Mouse (Mus musculus): ENCODE results near the gene Rbl2. TPM values are rescaled to one million over a fixed set of nuclear protein-coding genes. Genes with fewer than 3 reads are reported as not detected.
A peak's percentile ranks its signal among the peaks of the same experiment; 100 is the strongest.

Gene Rbl2
- total RNA-seq, 1 experiment from 2014 or later: 154 TPM

DNA sequence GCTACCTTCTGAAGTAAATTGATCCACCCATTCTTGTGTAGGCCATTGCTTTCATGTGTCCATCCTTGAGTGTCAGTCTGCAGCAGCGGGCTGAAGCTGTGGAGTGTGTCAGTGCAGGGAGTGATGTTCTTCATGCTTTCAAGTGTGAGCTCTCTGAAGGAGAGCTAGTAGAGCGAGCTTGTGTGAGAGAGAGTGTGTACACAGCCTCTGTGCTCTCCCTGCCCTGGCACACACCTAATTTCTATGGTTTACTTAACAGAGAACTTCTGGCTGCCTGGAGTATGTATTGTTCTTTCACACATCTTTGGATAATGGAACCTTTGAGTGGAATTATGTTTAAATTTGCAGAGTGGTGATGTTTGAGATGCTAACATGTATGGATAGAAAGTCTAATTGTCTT is 19.7 kb downstream of the Rbl2 start:
- ATAC-seq (ENCODE audit: extremely low read depth, insufficient number of reproducible peaks, low FRiP score, poor library complexity, severe bottlenecking): no peak

DNA sequence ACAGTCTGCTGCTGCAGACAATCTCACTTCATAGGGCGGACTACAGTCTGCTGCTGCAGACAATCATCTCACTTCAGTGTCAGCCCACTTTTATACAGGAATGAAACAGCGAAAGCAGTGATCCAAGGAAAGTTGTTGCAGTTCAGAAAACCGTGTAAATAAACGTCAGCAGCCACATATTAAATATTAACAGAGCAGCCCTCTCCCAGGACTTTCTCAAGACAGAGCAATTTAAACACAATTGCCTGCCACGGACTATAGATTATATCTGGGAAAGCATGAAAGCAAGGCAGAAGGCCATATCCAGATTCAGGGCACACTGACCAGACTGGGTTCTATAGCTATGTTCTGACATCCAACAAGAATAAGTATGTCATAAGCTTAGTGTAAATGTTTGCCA is 24.3 kb downstream of the Rbl2 start:
- no peak for ATAC-seq (ENCODE audit: extremely low read depth, insufficient number of reproducible peaks, low FRiP score, poor library complexity, severe bottlenecking)

DNA sequence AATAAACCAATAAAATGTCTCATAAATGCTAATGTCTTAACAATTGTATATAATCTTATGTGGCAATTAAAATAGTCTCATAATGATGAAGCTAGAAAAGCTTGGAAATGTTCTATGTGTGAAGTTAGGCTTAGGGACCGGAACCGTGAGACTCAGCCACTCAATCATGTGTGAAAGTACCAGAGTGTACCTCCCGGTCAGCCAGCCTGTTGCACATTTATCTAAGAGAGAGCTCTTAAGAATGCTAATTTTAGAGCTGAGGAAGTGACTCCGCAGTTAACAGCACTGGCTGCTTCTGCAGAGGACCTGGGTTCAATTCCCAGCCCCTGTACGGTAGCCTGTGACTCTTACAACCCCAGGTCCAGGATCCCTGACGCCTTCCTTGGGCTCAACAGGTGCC is 28.2 kb downstream of the Rbl2 start:
- no peak for ATAC-seq (ENCODE audit: extremely low read depth, insufficient number of reproducible peaks, low FRiP score, poor library complexity, severe bottlenecking)

DNA sequence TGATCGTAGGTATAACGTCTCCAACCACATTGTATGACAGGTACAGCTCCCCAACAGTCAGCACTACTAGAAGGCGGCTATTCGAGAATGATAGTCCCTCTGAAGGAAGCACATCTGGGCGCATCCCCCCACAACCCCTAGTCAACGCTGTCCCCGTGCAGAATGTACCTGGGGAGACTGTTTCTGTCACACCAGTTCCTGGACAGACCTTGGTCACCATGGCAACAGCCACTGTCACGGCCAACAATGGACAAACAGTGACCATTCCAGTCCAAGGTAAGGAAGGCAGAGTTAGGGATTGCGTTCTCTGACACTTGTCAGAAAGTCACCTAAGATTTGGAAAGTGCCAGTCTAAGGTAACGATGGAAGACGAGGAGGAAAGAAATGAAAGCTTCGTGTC is 36.4 kb downstream of the Rbl2 start:
- ATAC-seq (ENCODE audit: extremely low read depth, insufficient number of reproducible peaks, low FRiP score, poor library complexity, severe bottlenecking): no peak

DNA sequence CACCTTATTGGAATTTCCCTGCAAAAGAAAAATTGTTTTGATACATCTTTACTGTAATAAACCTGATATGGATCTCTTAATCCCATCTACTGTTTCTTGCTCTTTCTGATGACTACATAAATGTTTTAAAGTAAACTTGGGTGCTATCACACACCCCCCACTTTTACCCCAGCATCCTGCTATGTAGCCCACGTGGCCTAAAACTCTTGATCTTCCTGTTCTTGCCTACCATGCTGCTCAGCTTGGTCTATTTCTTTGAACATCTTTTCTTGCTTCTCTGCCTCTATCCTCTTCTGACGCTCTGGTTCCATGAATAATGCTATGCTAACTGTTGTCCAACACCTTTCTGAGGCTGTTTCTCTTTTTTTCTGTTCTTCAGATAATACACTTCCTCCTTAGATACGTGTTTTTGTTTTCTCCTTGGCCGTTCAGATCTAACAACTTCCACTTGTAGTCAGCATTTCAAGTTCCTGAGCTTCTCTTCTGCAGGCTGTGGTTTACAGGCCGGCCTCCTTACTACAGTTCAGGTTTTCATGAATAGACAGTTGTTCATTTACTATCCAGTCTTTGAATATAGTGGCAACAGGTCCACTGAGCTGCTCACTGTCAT is 42.1 kb downstream of the Rbl2 start:
- no peak for ATAC-seq (ENCODE audit: extremely low read depth, insufficient number of reproducible peaks, low FRiP score, poor library complexity, severe bottlenecking)

DNA sequence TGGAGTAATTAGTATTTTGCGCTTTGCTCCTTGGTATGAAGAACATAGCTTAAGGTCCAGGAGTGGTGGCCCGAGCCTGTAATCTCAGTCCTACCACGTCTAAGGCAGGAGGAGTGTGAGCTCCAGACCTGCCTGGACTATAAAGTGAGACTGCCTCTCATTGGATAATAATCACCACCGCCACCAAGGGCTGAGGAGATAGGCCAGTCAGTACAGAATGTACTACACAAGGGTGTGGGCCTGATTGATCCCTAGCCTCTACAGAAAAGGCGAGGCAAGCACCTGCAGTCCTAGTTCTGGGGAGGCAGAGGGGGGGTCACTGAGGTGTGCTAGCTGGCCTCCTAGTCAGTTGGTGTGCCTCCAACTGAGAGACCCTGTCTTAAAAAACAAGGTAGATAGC is 44.6 kb downstream of the Rbl2 start:
- no peak for ATAC-seq (ENCODE audit: extremely low read depth, insufficient number of reproducible peaks, low FRiP score, poor library complexity, severe bottlenecking)

DNA sequence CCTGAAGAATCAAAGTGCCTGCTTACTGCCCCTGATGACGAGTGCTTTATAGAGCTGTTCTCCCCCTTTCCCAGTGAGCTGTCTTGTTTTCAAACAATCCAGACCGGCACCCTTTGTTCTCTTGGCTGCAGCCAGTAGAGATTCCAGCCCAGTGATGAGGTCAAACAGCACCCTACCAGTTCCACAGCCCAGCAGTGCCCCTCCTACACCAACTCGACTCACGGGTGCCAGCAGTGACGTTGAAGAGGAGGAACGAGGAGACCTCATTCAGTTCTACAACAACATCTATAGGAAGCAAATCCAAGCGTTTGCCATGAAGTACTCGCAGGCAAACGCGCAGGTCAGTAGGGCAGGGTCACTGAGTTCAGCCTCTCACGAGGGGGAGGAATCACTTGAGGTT is 45.1 kb downstream of the Rbl2 start:
- no peak for ATAC-seq (ENCODE audit: extremely low read depth, insufficient number of reproducible peaks, low FRiP score, poor library complexity, severe bottlenecking)

DNA sequence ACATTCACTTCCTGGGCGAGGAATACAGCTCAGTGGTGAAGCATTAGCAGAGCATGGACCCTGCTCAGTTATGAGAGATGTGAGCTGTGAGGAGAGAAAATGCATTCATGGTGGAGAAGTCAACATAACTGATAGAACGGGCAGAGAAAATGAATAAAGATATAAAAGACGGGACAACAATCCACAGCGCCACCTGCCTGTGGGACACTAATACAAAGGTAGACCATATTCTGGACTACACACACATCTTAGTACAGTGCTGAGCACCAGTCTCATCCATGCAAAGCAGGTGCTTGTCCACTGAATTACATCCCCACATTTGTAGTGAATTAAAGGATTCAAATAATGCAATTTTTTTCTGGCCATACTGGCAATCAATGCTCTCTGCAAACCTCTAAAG is 47.7 kb downstream of the Rbl2 start:
- ATAC-seq (ENCODE audit: extremely low read depth, insufficient number of reproducible peaks, low FRiP score, poor library complexity, severe bottlenecking): no peak

DNA sequence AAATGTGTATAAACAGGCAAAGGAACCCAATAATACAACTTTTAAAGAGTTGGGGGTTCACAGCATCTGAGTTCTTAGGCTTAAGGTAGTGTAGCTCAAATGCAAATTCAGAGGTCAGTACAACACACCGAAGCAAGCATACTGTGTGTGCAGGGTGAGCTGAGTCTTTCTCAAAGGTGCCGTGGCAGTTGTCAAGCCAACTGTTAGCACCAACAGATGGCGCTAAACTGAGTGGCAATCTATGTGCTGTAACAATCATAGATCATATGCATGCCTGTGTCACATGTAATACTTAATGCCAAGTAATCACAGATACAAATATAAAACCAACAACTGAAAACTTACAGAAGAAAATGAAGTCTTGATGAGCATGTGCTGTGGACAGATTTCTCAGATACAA is 48.3 kb downstream of the Rbl2 start:
- no peak for ATAC-seq (ENCODE audit: extremely low read depth, insufficient number of reproducible peaks, low FRiP score, poor library complexity, severe bottlenecking)

DNA sequence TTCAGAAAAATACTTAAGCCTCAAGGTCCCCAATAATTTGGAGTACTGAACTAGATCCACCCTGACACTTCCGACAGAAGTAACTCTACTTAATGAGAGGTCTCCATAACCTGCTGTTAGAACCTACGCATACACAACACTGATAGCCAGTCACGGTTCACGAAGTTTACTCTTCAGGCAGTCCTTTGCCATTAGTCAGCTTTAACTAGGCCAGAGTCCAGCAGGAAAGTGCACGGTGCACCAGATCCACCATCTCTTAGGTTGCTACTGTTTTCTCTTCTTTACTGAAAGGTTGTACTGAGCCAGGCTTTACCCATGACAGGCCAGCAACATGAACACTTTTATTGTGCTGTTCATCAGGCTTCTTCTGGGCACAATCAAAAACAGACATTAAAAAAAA is 54.5 kb downstream of the Rbl2 start:
- no peak for ATAC-seq (ENCODE audit: extremely low read depth, insufficient number of reproducible peaks, low FRiP score, poor library complexity, severe bottlenecking)

- no peak for ATAC-seq (ENCODE audit: extremely low read depth, insufficient number of reproducible peaks, low FRiP score, poor library complexity, severe bottlenecking)
Measured at GRCm38 (mm10) chr8:91126786-91127185, 56.9 kb downstream of the Rbl2 start.

- no peak for ATAC-seq (ENCODE audit: extremely low read depth, insufficient number of reproducible peaks, low FRiP score, poor library complexity, severe bottlenecking)
Measured at GRCm38 (mm10) chr8:91132731-91133130, 62.9 kb downstream of the Rbl2 start.

DNA sequence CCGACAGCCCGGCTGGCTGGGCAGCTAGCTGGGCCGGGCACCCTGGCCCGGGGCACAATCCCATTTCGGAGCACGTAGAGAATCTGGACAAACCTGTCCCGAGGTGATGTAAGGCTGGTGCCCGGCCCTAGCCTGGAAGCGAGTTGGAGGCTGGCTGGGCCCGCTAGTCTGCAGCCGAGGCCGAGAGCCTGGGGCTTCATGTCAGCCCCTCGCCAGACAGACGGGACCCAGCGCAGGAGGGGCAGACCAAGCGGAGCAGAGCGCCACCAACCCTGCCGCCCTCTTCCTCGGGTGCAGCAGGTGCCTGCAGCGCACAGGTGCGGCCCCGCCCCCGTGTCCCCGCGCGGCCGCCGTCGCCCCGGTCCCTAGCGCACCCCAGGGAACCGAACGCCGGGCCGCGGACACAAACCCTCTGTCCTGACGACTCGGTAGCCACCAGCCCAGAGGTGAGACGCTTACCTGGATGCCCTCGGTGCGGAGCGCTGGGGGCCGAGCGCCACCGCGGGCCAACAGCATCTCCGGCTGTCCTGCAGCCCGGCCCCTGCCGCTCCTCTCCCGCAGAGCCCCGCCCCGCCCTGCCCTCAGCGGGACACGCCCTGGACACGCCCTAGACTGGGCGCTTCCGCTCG is 63.7 kb downstream of the Rbl2 start:
- ATAC-seq (ENCODE audit: extremely low read depth, insufficient number of reproducible peaks, low FRiP score, poor library complexity, severe bottlenecking): no peak; the same call in 1 of the 2 replicates

DNA sequence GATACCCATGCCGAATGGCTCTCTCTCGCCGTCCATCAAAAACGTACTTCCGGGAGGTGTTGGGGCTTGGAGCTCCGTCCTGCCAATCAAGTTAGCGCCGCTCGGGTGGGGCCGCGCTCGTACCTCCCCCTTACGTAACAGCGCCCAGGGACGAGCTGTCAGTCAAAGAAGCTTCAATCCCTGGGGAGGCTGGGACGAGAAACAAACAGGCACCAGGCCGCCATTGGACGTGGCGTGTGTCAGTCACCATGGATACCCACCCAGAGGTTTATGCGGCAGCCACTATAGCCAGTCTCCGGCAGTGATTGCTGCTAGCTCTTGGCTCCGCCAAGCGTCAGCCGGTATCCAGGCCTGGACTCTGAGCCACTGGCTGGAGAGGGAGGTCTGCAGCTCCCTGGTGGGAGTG is 64.2 kb downstream of the Rbl2 start:
- peak; percentile 96 for ATAC-seq (ENCODE audit: extremely low read depth, insufficient number of reproducible peaks, low FRiP score, poor library complexity, severe bottlenecking)

DNA sequence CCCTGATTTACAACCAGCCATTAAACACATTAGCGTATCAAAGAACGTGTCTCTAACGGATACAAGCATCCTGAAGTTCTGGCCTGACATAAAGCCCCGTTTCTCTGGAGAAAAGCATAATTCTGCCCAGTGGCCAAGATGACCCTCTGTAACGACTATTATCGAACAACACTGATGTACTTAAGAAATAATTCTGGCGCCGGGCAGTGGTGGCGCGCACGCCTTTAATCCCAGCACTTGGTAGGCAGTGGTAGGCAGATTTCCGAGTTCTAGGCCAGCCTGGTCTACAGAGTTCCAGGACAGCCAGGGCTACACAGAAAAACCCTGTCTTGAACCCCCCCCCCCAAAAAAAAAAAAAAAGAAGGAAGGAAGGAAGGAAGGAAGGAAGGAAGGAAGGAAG is 64.8 kb downstream of the Rbl2 start:
- no peak for ATAC-seq (ENCODE audit: extremely low read depth, insufficient number of reproducible peaks, low FRiP score, poor library complexity, severe bottlenecking)

DNA sequence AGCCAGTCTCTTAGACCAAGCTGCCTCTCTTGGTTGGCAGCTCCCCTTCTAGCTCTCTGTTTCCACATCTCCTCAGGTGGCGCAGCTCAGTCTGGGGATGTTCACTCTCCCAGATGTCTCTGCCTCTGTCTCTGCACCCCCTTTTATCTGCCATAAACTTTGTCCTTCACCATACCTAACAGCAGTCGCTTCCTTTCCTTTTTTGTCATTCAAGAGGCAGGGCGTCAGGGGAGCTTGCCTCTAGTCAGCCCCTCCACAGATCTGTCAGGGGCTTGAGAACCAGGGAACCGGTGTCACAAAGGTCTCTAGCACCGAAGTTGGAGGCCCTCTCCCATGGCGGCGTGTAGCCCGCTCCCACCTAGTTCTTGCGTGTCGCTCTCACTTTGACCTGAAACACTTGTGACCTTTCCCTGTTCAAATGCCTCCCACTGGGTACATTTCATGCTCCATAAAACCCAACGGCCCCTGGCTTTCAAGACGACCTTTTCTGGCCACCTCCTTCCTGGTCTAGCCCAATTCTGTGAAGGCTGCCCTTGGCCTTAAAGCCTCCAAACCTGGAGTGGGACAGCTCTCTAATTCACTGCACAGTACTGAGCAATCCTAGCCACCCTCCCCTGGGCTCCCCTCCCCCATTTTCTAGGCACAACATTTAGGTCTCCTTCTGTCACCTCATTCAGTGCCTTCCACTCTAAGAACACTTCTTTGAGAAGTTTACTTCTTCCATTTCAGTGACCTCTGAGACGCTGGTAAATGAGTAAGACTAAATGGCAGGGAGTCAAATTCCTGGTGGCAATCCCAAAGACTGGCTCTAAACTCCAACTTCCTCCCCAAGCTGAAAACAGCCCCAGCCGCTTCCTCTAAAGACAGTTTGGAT is 65.7 kb downstream of the Rbl2 start:
- no peak for ATAC-seq (ENCODE audit: extremely low read depth, insufficient number of reproducible peaks, low FRiP score, poor library complexity, severe bottlenecking)

- no peak for ATAC-seq (ENCODE audit: extremely low read depth, insufficient number of reproducible peaks, low FRiP score, poor library complexity, severe bottlenecking)
Measured at GRCm38 (mm10) chr8:91140828-91141227, 71.0 kb downstream of the Rbl2 start.

DNA sequence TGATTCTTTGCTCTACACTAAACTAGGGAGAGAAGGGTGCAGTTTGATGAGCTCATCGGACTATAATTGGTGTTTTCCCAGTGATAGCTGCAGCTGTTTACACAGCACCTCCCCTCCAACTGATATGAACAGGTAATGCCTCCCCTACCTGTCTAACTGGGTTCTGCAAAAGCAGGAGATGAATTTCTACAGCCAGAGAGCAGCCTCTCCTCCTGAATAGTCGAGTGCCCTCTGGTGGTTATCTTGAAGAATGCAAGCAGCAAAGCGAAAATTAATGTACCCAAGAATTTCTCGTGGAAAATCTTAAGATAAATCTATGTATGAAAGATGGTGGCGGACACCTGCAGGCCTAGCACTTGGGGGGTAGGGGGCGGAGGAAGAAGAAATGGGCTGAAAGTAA is 77.9 kb downstream of the Rbl2 start:
- ATAC-seq (ENCODE audit: extremely low read depth, insufficient number of reproducible peaks, low FRiP score, poor library complexity, severe bottlenecking): peak; percentile 57; the same call in 1 of the 2 replicates

GRCm38 (mm10) chr8:91148643-91149178 is 78.9 kb downstream of the Rbl2 start:
- no peak for ATAC-seq (ENCODE audit: extremely low read depth, insufficient number of reproducible peaks, low FRiP score, poor library complexity, severe bottlenecking)

GRCm38 (mm10) chr8:91149298-91149697 is 79.4 kb downstream of the Rbl2 start:
- ATAC-seq (ENCODE audit: extremely low read depth, insufficient number of reproducible peaks, low FRiP score, poor library complexity, severe bottlenecking): no peak
